Mouse (Mus musculus) hindbrain, embryonic 10.5 days (tissue): ENCODE data around the gene Clps. TPM values are rescaled to one million over a fixed set of nuclear protein-coding genes. Genes with fewer than 3 reads are reported as not detected.
"Not testable (repeated sequence)": the region's sequence is repeated elsewhere in the genome, so short reads cannot be mapped to it uniquely, and the experiment has no call there.

Source experiments
- DNase-seq: peaks from one replicate; pipeline ENCODE4 v3.0.0-alpha.2; 2017; ENCODE audit warnings: low spot score
- H3K27ac ChIP-seq: fragments of 300-500 bp; sonication (generic); 2 replicates; pipeline ENCODE4 v1.5.1; 2016; ENCODE audit warnings: mild to moderate bottlenecking, moderate library complexity
- H3K27me3 ChIP-seq: fragments of 300-500 bp; sonication (generic); 2 replicates; pipeline ENCODE4 v1.6.1; 2016; ENCODE audit warnings: mild to moderate bottlenecking; ENCODE audit not compliant: poor library complexity, insufficient read depth, severe bottlenecking
- H3K36me3 ChIP-seq: fragments of 300-500 bp; sonication (generic); 2 replicates; pipeline ENCODE4 v1.6.1; 2016; ENCODE audit warnings: mild to moderate bottlenecking, moderate library complexity
- H3K4me1 ChIP-seq: fragments of 300-500 bp; sonication (generic); replicated peaks from 2 replicates; pipeline ENCODE4 v1.6.1; 2016; ENCODE audit warnings: mild to moderate bottlenecking
- H3K4me3 ChIP-seq: fragments of 300-500 bp; sonication (generic); 2 replicates; pipeline ENCODE4 v1.5.1; 2016; ENCODE audit warnings: mild to moderate bottlenecking, moderate library complexity
- H3K9me3 ChIP-seq: fragments of 300-500 bp; sonication (generic); 2 replicates; pipeline ENCODE4 v1.6.1; 2016; ENCODE audit warnings: mild to moderate bottlenecking, moderate library complexity
- WGBS: fragments of 180-500 bp; shearing (Covaris S2); methylation state at CpG from one replicate; pipeline ENCODE4 v1.1.7; 2016; 5-methylcytosine and 5-hydroxymethylcytosine counted together
- polyA plus RNA-seq: library from polyadenylated mRNA; unstranded; fragments of >200 nt; fragmentation: Nextera tagmentation; extraction: Ambion mirVana; gene quantifications from 2 replicates; pipeline ENCODE4 v1.2.1, GENCODE M21; 2016

Gene Clps
- polyA plus RNA-seq, 1 experiment from 2014 or later = not detected

- no peaks in the 10 kb centered on the region for H3K36me3 ChIP-seq
- no peak for DNase-seq
- no peak overlapping the region for H3K4me3 ChIP-seq
- H3K27me3 ChIP-seq = no peaks in the 10 kb centered on the region
- WGBS = 84% methylated on average over 6 of the region's 6 CpGs
- no peaks in the 10 kb centered on the region for H3K9me3 ChIP-seq
- H3K4me1 ChIP-seq = peaks cover 13% of the 10 kb centered on the region
- no peak overlapping the region for H3K27ac ChIP-seq
These were observed 12.4 kb upstream of the Clps start for GRCm38 (mm10) chr17:28572941-28573340.

- no peaks in the 10 kb centered on the region for H3K36me3 ChIP-seq
- WGBS = 84% methylated on average over 7 of the region's 7 CpGs
- no peak for DNase-seq
- H3K4me1 ChIP-seq = peaks cover 13% of the 10 kb centered on the region
- no peaks in the 10 kb centered on the region for H3K27me3 ChIP-seq
- no peak overlapping the region for H3K27ac ChIP-seq
- no peaks in the 10 kb centered on the region for H3K9me3 ChIP-seq
- no peak overlapping the region for H3K4me3 ChIP-seq
These were observed 12.0 kb upstream of the Clps start for GRCm38 (mm10) chr17:28572521-28572920.

GRCm38 (mm10) chr17:28571868-28572267 is 11.3 kb upstream of the Clps start:
- peaks cover 13% of the 10 kb centered on the region for H3K4me1 ChIP-seq
- no peak overlapping the region for H3K4me3 ChIP-seq
- no peaks in the 10 kb centered on the region for H3K36me3 ChIP-seq
- no peak for DNase-seq
- WGBS = 88% methylated on average over 3 of the region's 3 CpGs
- H3K9me3 ChIP-seq = no peaks in the 10 kb centered on the region
- H3K27me3 ChIP-seq = no peaks in the 10 kb centered on the region
- H3K27ac ChIP-seq = no peak overlapping the region

GRCm38 (mm10) chr17:28567541-28567940 is 7.0 kb upstream of the Clps start:
- 34% methylated on average over 3 of the region's 3 CpGs for WGBS
- Histone ChIP-seq H3K4me3 (no peak overlapping the region), H3K27ac (no peak overlapping the region), H3K9me3 (no peaks in the 10 kb centered on the region), H3K4me1 (no peaks in the 10 kb centered on the region), H3K27me3 (no peaks in the 10 kb centered on the region), H3K36me3 (no peaks in the 10 kb centered on the region)
- no peak for DNase-seq

GRCm38 (mm10) chr17:28565181-28565580 is 4.6 kb upstream of the Clps start:
- H3K27me3 ChIP-seq = no peaks in the 10 kb centered on the region
- H3K36me3 ChIP-seq = no peaks in the 10 kb centered on the region
- H3K9me3 ChIP-seq = no peaks in the 10 kb centered on the region
- no peak overlapping the region for H3K4me3 ChIP-seq
- peaks cover 20% of the 10 kb centered on the region for H3K4me1 ChIP-seq
- no peak for DNase-seq
- H3K27ac ChIP-seq = no peak overlapping the region

- 67% methylated on average over 7 of the region's 7 CpGs for WGBS
- no peaks in the 10 kb centered on the region for H3K9me3 ChIP-seq
These were observed 1.0 kb upstream of the Clps start for GRCm38 (mm10) chr17:28561613-28562012.

GRCm38 (mm10) chr17:28557772-28558171 is 2.8 kb downstream of the Clps start:
- H3K27ac ChIP-seq = no peak overlapping the region
- H3K4me1 ChIP-seq = peaks cover 56% of the 10 kb centered on the region
- no peak overlapping the region for H3K4me3 ChIP-seq
- no peaks in the 10 kb centered on the region for H3K36me3 ChIP-seq
- H3K27me3 ChIP-seq = no peaks in the 10 kb centered on the region
- 80% methylated on average over 6 of the region's 6 CpGs for WGBS
- no peak for DNase-seq
- H3K9me3 ChIP-seq = no peaks in the 10 kb centered on the region

More at GRCm38 (mm10) chr17:28561613-28562012, 1.0 kb upstream of the Clps start:
- no peak overlapping the region for H3K27ac ChIP-seq
- no peak for DNase-seq
- H3K36me3 ChIP-seq = no peaks in the 10 kb centered on the region
- H3K4me3 ChIP-seq = no peak overlapping the region
- peaks cover 29% of the 10 kb centered on the region for H3K4me1 ChIP-seq
- H3K27me3 ChIP-seq = no peaks in the 10 kb centered on the region

GRCm38 (mm10) chr17:28556635-28557396 is 3.8 kb downstream of the Clps start:
- 63% methylated on average over 6 of the region's 6 CpGs for WGBS
- peaks cover 56% of the 10 kb centered on the region for H3K4me1 ChIP-seq
- no peaks in the 10 kb centered on the region for H3K36me3 ChIP-seq
- H3K4me3 ChIP-seq = no peak overlapping the region
- peak overlapping the region; percentile 47 for H3K27ac ChIP-seq
- no peaks in the 10 kb centered on the region for H3K27me3 ChIP-seq
- peak; percentile 28 for DNase-seq
- H3K9me3 ChIP-seq = no peaks in the 10 kb centered on the region

GRCm38 (mm10) chr17:28554021-28554420 is 6.5 kb downstream of the Clps start:
- peaks cover 41% of the 10 kb centered on the region for H3K4me1 ChIP-seq
- 92% methylated on average over 4 of the region's 4 CpGs for WGBS
- not testable (repeated sequence) for H3K27ac ChIP-seq, H3K36me3 ChIP-seq, H3K9me3 ChIP-seq, H3K4me3 ChIP-seq, DNase-seq, H3K27me3 ChIP-seq

- Histone ChIP-seq H3K4me3 (0 out of 2 replicates have a peak overlapping the region, but pooled peaks have one; percentile 6), H3K27me3 (no peaks in the 10 kb centered on the region), H3K27ac (no peak overlapping the region), H3K4me1 (peaks cover 41% of the 10 kb centered on the region), H3K36me3 (no peaks in the 10 kb centered on the region), H3K9me3 (no peaks in the 10 kb centered on the region)
- WGBS = 5% methylated on average over 14 of the region's 14 CpGs
- peak; percentile 84 for DNase-seq
These were observed 7.3 kb downstream of the Clps start for GRCm38 (mm10) chr17:28553040-28553793.

- no peaks in the 10 kb centered on the region for H3K36me3 ChIP-seq
- no peak within 1 kb of the TSS for H3K27ac ChIP-seq
- WGBS = 77% methylated on average over 14 of the region's 14 CpGs
- H3K27me3 ChIP-seq = no peaks in the 10 kb centered on the region
- H3K4me3 ChIP-seq = no peak within 1 kb of the TSS
- no peak for DNase-seq
- no peaks in the 10 kb centered on the region for H3K9me3 ChIP-seq
- peaks cover 16% of the 10 kb centered on the region for H3K4me1 ChIP-seq
These were observed 11.5 kb downstream of the Clps start, which contains the start of gene Clpsl2 for GRCm38 (mm10) chr17:28549111-28549510. Clpsl2 (plus strand) TSS chr17:28549411.

GRCm38 (mm10) chr17:28548550-28548949 is 12.0 kb downstream of the Clps start:
- H3K27me3 ChIP-seq = no peaks in the 10 kb centered on the region
- no peak overlapping the region for H3K4me3 ChIP-seq
- H3K36me3 ChIP-seq = no peaks in the 10 kb centered on the region
- no peaks in the 10 kb centered on the region for H3K9me3 ChIP-seq
- peaks cover 13% of the 10 kb centered on the region for H3K4me1 ChIP-seq
- no peak overlapping the region for H3K27ac ChIP-seq
- DNase-seq = no peak
- 74% methylated on average over 11 of the region's 11 CpGs for WGBS

GRCm38 (mm10) chr17:28546925-28547324 is 13.6 kb downstream of the Clps start:
- no peak for DNase-seq
- H3K27me3 ChIP-seq = no peaks in the 10 kb centered on the region
- WGBS = 93% methylated on average over 1 of the region's 1 CpGs
- no peak overlapping the region for H3K27ac ChIP-seq
- no peak overlapping the region for H3K4me3 ChIP-seq
- peaks cover 2% of the 10 kb centered on the region for H3K9me3 ChIP-seq
- no peaks in the 10 kb centered on the region for H3K4me1 ChIP-seq
- no peaks in the 10 kb centered on the region for H3K36me3 ChIP-seq
